Mouse (Mus musculus): ENCODE measurements at regions not wholly inside any gene's neighbourhood (a gene's known extent, or its start where the extent isn't known, plus 50 kb on each side); places are given as distances from the start of the nearest gene placed in this dataset.

- no peak for DNase-seq
Measured at GRCm38 (mm10) chr2:160256251-160256650, 77.7 kb downstream of the Gm826 start.

DNA sequence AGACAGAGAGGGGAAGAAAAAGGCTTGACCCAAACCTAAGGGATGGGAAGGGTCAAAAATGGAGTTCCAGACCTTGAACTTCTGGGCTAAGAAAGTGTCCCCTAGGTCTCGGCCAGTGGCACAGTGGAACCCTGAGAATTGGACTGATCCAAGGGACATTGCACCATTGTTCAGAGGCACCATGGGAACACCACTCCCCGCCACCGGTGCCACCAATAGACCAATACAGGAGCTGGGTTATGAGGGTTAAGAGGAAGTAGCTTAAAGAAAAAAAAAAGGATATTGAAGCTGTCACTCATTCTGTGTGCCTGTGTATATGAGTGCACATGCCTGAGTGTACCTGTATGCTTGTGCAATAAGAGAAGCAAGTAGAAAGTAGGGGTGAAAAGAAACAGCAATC is 83.7 kb downstream of the Gm826 start:
- no peak for DNase-seq

DNA sequence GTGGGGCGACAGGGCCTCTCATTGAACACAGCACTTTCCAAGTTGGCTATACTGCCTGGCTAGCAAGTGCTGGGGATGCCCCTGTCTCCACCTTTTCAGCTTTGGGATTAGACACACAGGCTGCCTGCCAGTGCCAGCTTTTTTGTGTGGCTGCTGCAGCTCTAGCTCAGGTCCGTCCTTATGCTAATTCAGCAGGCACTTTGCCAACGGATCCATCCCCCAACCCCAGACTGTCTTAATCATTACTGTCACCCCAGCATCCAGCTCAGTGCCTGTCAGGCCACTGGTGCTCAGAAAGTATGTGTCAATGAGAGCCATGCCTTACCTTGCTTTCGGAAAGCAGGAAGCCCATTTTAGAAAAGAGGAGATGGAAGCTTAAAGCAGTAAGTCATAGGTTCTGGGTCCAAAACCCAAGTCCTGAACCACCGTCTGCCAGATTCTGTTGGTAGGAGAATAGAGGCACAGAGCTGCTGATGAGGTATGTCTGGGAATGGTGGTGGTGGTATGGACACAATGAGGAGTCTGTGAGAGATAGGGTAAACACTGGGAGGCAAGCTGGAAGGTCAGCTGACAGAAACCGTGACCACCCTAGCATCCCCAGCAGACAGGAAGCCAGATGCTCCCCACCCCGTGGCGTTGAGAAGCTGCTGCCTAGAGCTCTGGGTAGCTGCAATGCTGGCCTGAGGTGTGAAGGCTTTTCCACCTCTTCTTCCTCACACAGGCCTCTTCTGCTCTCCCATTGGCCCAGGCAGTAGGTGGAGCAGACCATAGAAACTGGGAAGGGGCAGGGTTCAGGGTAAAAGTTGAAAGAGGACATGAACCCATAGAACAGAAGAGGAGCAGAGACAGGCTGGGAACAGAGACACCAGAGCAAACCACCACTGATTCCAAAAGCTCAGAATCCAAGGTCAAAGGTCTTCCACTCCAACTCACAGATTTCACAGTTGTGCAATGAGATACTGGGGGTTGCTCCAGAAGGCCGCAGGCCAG is 84.6 kb downstream of the Gm826 start:
- no peak for DNase-seq

DNA sequence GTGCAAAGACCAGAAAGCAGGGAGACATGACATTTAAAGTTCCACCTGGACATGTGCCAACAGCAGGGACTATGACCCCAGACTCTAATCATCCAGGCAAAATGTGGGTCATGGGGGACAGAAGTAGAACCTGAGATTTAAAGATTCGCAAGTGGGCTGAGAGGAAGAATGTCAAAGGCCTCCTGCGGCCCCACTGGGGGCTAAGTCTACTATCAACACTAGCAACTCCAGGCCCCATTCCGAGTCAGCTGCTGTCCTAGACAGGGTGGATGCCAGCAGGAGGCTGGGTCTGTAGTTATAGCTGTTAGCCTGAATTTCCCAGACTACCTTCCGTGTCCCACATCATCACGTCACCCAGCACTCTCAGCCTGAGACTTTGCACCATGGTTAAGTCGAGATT is 86.7 kb downstream of the Gm826 start:
- no peak for DNase-seq

DNA sequence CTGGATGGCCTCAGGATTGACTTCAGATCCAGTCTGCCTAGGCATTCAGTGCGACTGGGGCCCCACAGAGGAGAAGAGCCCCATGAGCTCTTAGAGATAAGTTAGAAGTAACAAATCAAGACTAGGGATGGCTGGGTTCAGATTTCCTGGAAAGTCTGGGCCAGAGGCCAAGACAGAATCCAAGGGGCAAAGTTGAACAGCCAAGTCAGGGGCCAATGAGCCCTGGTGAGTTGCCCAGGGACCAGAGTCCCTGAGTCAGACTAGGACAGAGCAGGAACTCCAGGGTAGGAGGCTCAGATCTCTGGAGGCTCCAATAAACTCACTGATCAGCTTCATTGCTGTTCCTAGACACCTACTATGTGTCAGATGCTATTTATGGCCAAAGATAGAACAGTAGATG is 87.6 kb downstream of the Gm826 start:
- peak; percentile 30 for DNase-seq

DNA sequence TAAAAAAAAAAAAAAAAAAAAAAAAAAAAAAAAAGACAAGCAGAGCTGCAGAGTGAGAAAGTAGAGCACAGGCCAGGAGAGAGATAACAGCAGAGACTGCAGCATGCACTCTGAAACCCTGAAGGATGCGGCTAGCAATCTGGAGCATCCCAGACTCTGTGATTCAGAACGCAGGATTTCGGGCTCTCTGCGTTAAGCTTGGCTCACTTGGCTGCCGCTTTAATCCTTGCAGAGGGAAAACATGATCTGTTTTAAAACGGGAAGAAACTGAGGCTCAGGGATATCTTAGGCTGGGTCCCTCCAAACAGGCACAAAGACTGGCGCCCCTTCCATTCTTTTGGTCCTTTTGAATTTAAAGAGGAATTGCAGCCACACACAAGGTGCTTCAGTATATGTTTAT is 89.1 kb downstream of the Gm826 start:
- no peak for DNase-seq

DNA sequence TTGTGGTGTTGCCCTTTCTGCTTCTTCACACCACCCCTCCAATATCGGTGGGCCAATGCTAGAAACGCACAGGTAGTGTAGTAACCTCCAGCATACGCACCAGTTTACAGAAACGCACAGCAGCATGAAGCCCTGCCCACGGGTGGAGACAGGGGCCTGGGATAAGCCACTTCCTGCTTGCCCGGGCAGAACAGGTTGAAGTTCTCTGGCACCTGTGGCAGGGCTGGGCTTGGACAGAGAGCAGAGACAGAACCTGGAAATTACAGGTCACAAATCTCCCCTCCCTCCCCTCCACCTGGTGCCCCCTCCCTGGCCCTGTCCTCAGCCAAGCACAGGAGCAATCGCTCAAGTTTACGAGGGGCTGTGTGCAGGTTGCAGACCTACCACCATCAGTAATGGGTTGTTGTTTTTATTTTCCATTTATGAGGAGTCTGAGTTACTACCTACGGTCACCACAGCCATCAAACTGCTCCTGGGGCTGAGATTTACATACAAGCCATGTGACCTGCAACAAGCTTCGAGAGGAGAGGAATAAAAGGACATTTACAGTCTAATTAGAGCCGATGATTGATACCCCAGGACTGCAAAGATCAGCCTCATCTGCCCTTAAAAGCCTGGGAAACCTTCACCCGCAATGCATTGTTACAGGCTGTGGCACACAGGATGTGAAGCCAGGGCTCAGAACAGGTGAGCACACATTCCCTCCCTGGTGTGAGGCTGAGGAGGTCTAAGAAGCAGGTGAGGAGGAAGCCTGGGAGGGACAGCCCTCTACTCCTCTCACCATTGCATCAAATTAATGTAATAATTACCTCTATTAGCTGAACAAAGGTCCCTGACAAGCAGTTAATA is 93.2 kb downstream of the Gm826 start:
- DNase-seq: no peak

DNA sequence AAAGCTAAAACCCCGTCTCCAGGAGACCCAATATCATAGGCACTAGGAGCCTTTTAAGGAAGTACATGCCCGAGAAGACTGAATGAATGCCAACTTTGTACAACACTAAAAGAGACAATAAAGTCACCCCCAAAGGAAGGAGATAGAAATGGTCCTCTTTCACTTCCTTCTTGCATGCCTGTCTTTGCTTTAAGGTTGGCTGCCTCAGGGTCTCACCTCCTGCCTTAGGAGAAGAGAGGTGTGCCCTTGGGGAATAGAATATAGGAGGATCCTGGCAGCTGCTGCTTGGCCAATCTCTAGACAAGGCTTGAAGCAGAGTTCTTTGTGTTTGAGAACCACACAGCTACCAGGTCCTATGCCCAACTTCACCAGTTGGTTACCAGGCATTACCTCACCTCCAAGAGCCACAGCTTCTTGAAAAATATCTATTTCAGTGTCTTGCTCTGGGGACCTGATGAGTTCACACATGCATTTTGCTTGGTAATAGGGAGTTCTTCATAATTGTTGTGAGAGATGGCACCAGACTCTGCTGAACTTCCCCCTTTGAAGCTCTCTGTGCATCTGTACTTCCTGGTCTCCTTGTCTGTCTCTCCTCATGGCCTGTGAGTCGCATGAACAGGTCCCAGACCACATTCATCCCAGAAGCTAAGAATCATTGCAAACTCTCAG is 96.4 kb downstream of the Gm826 start:
- DNase-seq: no peak

DNA sequence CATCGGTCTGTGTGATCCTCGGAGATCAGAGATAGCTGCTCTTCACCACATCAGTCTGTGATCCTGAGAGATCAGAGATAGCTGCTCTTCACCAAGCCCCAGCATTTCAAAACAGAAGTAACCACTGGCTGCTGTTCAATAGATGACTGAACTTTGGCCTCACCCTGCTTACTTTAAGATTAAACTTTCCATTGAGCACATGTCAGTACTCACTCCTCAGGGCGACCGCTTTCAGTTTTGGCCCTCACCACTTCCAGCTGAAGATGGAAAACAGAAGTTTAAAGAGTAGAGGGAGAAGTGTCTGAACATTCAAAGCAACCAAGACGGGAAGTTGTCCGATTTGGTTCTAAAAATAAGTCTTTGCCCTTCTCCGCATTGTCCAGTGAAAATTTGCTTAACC is 97.2 kb downstream of the Gm826 start:
- no peak for DNase-seq

DNA sequence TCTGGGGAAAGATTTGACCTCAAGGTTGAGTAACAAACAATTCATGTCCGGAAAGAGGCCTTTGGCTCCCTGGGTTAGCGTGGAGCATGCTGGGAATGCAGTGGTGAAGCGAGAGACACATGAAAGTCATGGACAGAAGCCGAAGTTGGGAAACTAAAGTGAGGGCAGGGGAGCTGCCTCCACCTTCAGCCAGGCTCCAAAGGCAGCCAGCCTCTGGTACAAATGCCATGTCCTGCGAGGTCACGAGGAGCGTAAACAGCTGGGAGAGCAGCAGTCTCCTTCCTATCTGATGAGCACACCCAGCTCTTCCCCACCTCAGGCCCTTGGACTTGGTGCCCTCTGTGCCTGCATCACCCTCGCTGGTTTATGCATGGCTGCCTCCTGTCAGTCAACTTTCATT is 103.2 kb downstream of the Gm826 start:
- peak; percentile 50 for DNase-seq

DNA sequence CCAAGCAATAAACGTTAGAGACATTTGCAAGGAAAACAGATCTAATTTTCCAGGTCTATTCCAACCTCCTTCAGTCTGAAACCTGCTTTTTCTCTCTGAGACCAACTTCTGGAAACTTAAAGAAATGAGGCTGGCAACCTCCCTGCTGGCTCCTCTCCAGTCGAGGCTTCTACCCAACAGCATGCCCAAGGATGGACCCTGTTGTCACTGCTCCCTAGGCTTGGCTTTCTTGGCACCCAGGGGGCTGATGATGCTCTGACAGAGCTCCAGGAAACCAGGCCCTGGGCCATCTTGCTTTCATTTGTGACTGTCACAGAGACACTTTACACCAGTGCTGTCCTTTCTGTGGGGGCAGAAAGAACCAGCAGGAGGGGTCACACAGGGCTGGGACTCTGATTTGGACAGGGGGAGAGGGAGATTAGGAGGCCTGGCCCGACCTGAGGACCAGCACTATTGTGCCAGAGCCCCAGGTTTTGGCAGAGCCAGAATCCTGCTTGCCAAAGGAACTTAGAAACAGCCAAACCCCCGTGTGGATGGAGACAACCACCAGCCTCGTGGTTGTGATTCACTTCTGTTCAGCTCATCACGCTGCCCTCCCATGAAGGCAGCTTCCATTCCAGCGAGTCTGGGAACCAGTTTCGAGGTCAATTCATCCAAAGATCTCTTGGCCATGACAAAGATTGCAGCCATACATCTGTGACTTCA is 105.5 kb downstream of the Gm826 start:
- DNase-seq: no peak

DNA sequence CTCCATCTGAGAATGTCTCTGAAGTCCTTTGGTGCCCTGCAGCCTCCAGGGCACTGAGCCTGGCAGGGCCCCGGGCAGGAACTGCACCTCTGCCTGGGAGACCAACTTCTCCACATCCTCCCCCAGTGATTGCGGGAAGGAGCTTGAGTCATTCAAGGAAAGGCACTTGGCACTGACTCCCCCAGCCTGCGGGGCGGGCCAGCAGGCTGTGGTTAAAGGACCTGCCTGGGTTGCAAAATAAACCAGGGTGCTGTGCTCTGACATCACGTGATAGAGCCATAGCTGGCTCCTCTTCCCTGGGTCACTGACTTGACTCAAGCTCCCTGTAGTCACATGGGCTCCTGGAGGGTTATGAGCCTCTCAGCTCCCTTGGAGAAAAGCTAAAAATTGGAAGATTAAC is 108.5 kb downstream of the Gm826 start:
- peak; percentile 64 for DNase-seq

DNA sequence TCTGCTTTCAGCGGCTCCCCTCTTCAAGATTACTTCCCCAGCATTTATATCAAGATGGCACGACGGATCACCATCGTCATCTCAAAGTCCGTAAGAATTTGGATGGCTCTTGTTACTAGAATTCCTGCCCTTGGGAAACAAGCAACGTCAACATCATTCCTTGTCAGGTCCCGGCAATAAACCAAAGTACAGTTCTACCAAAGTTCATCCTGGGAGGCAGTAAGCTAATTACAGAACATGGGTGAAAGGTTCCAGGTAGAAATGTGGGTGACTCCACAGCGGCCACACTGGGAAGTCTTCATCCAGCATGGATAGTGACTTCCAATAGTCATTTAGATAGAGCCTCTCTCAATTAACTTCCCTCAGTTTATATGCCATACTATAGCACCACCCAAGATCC is 110.6 kb downstream of the Gm826 start:
- DNase-seq: no peak

- DNase-seq: no peak
Measured at GRCm38 (mm10) chr2:160221772-160222171, 112.2 kb downstream of the Gm826 start.

GRCm38 (mm10) chr2:160220562-160221021 is 113.4 kb downstream of the Gm826 start:
- no peak for DNase-seq

GRCm38 (mm10) chr2:160214032-160214812 is 119.7 kb downstream of the Gm826 start:
- no peak for DNase-seq

GRCm38 (mm10) chr2:160210507-160210906 is 123.5 kb downstream of the Gm826 start:
- no peak for DNase-seq

DNA sequence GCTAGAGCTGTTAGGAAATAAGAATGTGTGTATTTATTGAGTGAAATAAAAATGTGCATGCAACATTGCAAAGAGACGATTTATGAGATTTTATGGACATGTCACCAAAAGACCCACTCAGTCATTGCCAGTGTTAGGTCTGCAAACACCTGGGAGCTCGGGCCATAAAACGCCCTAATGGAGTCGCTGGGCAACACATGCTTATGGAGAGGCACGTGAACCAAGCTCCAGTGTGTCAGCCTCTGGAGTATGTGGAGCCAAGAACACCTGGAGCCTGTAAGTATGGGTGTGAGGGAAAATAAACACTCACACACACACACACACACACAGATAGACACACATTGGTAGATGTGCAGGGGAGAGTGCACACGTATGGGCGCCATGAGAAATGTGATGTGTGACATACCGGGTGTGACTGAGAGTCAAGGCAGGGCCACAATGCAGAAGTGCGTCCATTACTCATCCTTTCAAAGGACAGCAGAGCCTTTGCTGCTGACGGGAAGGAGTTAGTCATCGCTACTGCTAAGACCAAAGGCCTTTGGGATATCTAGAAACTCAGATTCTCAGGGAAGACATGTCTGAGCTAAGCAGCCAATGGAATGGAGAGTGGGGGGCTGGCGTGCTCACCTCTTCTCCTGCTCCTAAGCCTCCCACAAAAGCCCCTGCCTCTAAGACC is 124.2 kb downstream of the Gm826 start:
- DNase-seq: no peak

DNA sequence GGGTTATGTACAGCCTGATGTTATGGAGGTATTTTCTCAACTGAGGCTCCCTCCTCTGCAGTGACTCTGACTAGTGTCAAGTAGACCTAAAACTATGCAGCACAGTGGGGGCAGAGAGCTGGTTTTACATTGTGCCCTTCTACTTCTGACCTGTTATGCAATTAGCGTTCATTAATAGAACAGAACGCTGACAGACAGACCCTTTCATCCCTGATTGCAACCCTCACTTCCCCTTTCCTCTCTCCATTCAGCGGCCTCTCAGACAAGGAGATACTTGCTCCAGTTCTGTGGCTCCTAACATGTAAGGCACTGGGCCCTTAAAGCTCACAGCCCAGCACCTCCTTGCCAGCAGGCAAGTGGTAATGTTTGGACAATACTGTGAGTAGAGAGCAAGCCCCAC is 125.7 kb downstream of the Gm826 start:
- DNase-seq: no peak

DNA sequence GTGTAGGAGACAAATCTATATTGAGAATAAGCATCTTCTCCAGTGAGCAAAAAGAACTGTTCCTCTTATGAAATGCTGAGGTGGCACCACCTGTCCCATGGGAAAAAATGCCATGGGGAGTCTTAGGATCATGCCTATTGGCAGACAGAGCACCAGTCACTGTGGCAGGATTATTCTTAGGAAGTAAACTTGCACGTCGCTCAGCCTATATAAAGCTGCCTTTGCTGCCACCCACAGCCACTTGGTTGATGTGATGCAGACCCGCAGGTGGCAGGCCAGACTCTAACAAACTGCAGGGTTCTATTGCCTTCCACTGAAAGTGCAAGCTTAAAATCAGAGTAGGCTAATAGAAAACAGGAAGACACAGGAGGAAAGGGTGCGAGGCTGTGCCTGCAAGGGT is 126.7 kb downstream of the Gm826 start:
- DNase-seq: no peak

DNA sequence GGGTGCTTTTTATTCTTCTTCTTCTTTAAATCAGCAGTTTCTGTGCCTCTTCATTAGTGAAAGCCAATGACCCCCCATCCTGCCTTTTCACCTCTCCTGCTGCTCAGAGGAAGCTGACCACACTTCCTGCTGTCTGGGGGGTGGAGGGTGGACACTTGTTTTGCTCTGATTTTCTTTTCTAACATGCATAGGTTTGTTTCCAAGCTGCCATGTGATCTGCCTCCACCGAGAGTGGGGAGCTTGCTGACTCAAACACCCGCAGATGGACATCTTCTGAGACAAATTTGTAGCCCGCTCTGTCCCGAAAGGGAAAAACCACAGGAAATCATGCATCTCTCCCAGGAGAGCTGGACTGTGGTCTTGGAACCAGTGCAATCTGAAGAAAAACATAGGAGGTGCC is 141.3 kb downstream of the Gm826 start:
- no peak for DNase-seq

Measured in adrenal gland, postnatal 10 days (tissue).